Mouse (Mus musculus): ENCODE results near the gene BC049352. TPM values are rescaled to one million over a fixed set of nuclear protein-coding genes. Genes with fewer than 3 reads are reported as not detected.

BC049352 gene
- total and polyA plus RNA-seq, 3 experiments: 0.17 TPM; not detected in 2

DNA sequence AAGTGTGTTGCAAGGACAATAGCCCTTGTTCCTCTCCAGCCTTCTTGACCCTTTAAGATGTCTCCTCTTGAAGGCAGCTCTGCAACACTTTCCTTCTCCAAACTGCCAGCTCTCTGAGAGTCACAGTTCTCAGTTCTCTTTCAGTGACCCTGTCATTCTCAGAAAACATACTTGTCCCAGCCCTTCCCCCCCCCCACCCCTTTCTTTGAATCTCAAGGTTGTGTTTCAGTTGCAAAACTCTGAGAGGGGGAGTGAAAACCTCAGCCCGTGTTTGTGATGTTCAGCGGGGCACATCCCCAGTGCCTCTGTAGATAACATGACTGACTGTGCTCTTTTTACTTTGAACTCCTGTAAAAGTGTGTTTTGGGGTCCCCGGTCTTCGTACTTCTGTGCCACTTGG, 86.3 kb downstream of the BC049352 start (continued):
- TF ChIP-seq MAZ (IDR thresholded peaks at IDR 0.05; ENCODE audit: low read depth, low read length): 0 out of 2 replicates have a peak, but pooled peaks have one; percentile 42
- TF ChIP-seq POLR2AphosphoS2 (IDR thresholded peaks at IDR 0.05; ENCODE audit: low read depth, low read length): no peak
- TF ChIP-seq TCF12 (IDR thresholded peaks at IDR 0.05; ENCODE audit: low read depth, low read length): no peak
- no peak; the same call in 1 of the 2 replicates for TF ChIP-seq RAD21 (IDR thresholded peaks at IDR 0.05; ENCODE audit: low read depth, low read length)
- no peak for TF ChIP-seq USF1 (IDR thresholded peaks at IDR 0.05; ENCODE audit: low read depth, low read length)
- TF ChIP-seq IRF4 (IDR thresholded peaks at IDR 0.05; ENCODE audit: low read depth, low read length): peak; percentile 86
- no peak for TF ChIP-seq USF2 (conservative IDR thresholded peaks at IDR 0.05; ENCODE audit: low read depth, low read length)
- TF ChIP-seq MYC (IDR thresholded peaks at IDR 0.05; ENCODE audit: low read depth, low read length): no peak

DNA sequence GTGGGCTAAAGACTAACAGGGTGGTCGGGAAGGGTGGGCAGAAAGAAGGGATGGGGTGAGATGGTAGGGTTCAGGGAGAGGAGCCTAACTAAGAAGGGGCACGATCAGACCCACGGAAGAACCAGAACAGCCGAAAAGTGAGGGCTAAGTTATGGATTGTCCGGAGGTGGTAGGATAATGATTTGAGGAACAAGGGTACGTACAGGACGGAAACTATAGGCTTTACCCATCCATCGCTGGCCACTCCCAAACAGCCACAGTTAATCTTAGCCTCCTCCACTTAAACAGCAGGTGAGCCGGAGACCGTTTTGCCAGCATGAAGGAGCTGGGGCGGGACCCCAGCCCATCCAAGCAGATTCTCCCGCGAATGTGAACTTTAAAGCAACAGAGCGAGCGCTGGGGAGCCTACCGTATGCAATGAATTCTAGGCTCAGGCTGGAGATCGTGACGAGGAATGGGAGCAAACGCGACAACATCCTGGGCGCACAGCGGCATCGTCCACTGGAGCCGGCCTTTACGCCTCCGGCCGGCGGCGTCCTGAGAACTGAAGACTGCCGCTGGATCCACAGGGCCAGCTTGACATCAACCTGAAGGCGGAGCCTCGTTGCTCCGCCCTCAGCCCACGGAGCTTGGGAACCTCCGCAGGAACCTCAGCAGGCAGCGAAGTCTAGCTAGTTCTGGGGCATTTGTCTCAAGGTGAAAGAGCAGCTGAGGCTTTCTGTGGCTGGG, 87.0 kb downstream of the BC049352 start, which contains the start of gene Il10ra:
Gene Il10ra, minus strand, starts transcription at position 553 of the 729 bp plus-strand sequence.
- peak within 1 kb of the TSS; percentile 89 for H3K4me2 ChIP-seq (ENCODE audit: insufficient read depth, low read depth, poor library complexity, severe bottlenecking)
- no peaks in the 10 kb centered on the region for H3K79me2 ChIP-seq (replicated peaks; ENCODE audit: control insufficient read depth, extremely low read depth, insufficient read depth, poor library complexity, severe bottlenecking)
- H3K9me3 ChIP-seq (replicated peaks; ENCODE audit: low read length): no peaks in the 10 kb centered on the region
- peak within 1 kb of the TSS; percentile 33 to 69 (median 57) for H3K4me3 ChIP-seq (replicated peaks in 1 of 3; ENCODE audit: low read depth in 2 of 3, low read length in 2 of 3, poor library complexity in 1 of 3)
- TF ChIP-seq CHD2 (IDR thresholded peaks at IDR 0.05; ENCODE audit: low read length) (no peak), NELFE (IDR thresholded peaks at IDR 0.05; ENCODE audit: low read depth, low read length) (peak; percentile 52; the same call in 1 of the 2 replicates), MAX (IDR thresholded peaks at IDR 0.05; ENCODE audit: low read length) (0 out of 2 replicates have a peak, but pooled peaks have one; percentile 25), IRF4 (IDR thresholded peaks at IDR 0.05; ENCODE audit: low read depth, low read length) (no peak), GABPA (IDR thresholded peaks at IDR 0.05; ENCODE audit: insufficient replicate concordance, low read depth, low read length) (no peak), EP300 (IDR thresholded peaks at IDR 0.05; ENCODE audit: low read length) (0 out of 2 replicates have a peak, but pooled peaks have one; percentile 5), MEF2A (IDR thresholded peaks at IDR 0.05; ENCODE audit: borderline replicate concordance, low read depth, low read length) (no peak), RAD21 (IDR thresholded peaks at IDR 0.05; ENCODE audit: low read depth, low read length) (no peak), POLR2A (IDR thresholded peaks at IDR 0.05; ENCODE audit: low read depth, low read length) (peak; percentile 74), TBP (conservative IDR thresholded peaks at IDR 0.05; ENCODE audit: low read depth, low read length) (peak; percentile 72), JUND (conservative IDR thresholded peaks at IDR 0.05; ENCODE audit: low read depth, low read length) (no peak), ZMIZ1 (IDR thresholded peaks at IDR 0.05; ENCODE audit: low read depth, low read length) (peak; percentile 73), ZC3H11A (IDR thresholded peaks at IDR 0.05; ENCODE audit: low read depth, low read length) (no peak), PAX5 (IDR thresholded peaks at IDR 0.05; ENCODE audit: low read length) (no peak), UBTF (IDR thresholded peaks at IDR 0.05; ENCODE audit: low read depth, low read length) (peak; percentile 53; the same call in 1 of the 2 replicates), TCF12 (IDR thresholded peaks at IDR 0.05; ENCODE audit: low read depth, low read length) (peak; percentile 54; the same call in 1 of the 2 replicates), SIN3A (IDR thresholded peaks at IDR 0.05; ENCODE audit: low read length) (no peak), NRF1 (IDR thresholded peaks at IDR 0.05; ENCODE audit: low read depth, low read length) (no peak), JUN (IDR thresholded peaks at IDR 0.05; ENCODE audit: insufficient read depth, low read depth, low read length) (no peak), ETS1 (conservative IDR thresholded peaks at IDR 0.05; ENCODE audit: low read depth, low read length) (no peak), POLR2AphosphoS2 (IDR thresholded peaks at IDR 0.05; ENCODE audit: low read depth, low read length) (no peak), KAT2A (IDR thresholded peaks at IDR 0.05; ENCODE audit: insufficient replicate concordance, low read length) (no peak), SMC3 (IDR thresholded peaks at IDR 0.05; ENCODE audit: low read depth, low read length) (no peak)
- peaks cover 16 to 94% of the 10 kb centered on the region in 2 experiments for H3K4me1 ChIP-seq (ENCODE audit: control insufficient read depth in 1 of 2, insufficient read depth in 2 of 2)
- no peaks in the 10 kb centered on the region for H3K27me3 ChIP-seq (replicated peaks)
- H3K27ac ChIP-seq (ENCODE audit: insufficient read depth, low read depth): no peak within 1 kb of the TSS
- no peak for DNase-seq (ENCODE audit: extremely low read depth)
- dilution Hi-C loops (cut with MboI; ENCODE audit: extremely low pct_ligation_motif_present, extremely low pct_unique_long_range_greater_than_20kb, low sequenced_read_pairs): no loop called here
- H3K9ac ChIP-seq (ENCODE audit: insufficient read depth, low read depth): peak within 1 kb of the TSS; percentile 52
- H3K36me3 ChIP-seq (replicated peaks in 1 of 2; ENCODE audit: control insufficient read depth in 1 of 2, insufficient read depth in 1 of 2, low read length in 1 of 2): peaks cover 10 to 26% of the 10 kb centered on the region in 2 experiments
- in situ Hi-C loops (cut with MboI; ENCODE audit: low pct_ligation_motif_present, low pct_unique_long_range_greater_than_20kb, low sequenced_read_pairs): no loop called here

Measured in CH12.LX (cell line).